Mouse (Mus musculus): ENCODE measurements around the gene Gm13697. TPM values are rescaled to one million over a fixed set of nuclear protein-coding genes. Genes with fewer than 3 reads are reported as not detected.

The Gm13697 gene
- polyA plus RNA-seq, 1 experiment, result not detected

DNA sequence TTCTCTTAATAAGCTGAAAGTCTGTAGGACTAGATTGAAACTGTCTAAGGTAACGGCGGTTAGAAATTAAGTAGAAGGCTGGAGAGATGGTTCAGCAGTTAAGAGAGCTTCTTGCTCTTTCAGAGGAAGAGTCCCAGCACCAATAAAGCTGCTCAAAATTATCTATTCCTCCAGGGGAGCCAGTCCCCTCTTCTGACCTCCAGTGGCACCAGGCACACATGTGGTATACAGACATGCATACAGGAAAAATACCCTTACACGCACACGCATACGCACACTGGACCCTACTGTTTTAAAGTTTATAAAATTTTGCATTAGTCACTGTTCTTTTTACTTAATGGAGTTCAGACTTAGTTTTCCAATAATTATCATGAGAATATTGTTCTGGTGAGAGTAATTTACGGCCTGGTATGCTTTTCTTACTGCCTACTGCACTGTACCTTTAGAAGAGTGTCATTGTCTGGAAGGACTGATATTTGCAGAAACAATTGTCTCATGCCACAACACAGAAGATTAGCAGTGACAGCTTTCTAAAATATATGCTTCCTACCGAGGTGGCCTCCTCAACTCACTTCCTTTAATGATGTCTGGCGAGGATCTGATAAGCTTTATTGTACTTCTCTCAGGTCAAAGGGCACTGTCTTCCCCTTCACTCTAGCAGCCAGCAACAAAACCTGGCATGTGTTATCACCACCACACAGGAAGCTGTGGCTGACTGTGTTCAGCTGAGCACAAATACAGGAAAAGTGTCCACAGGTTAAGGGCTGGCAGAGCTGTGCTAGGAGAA is 35.2 kb downstream of the Gm13697 start:
- no peak for TF ChIP-seq POLR2A (IDR thresholded peaks at IDR 0.05; ENCODE audit: low read depth, low read length)
- no peak for TF ChIP-seq CTCF (IDR thresholded peaks at IDR 0.05; ENCODE audit: extremely low read depth, insufficient read depth, insufficient read length, insufficient replicate concordance)
- H3K4me3 ChIP-seq (ENCODE audit: extremely low read depth, insufficient read depth, insufficient read length), result no peak overlapping the region
- DNase-seq (ENCODE audit: low read depth in 1 of 2, low spot score in 2 of 2), result no peak
- H3K27ac ChIP-seq (ENCODE audit: insufficient read depth, low read length), result no peak overlapping the region
- no peaks in the 10 kb centered on the region for H3K36me3 ChIP-seq (ENCODE audit: control insufficient read depth, insufficient read depth, low read length)
- peaks cover 6% of the 10 kb centered on the region; the same call in 1 of the 2 replicates for H3K4me1 ChIP-seq (ENCODE audit: control insufficient read depth, insufficient read depth, insufficient read length)
- no peaks in the 10 kb centered on the region for H3K27me3 ChIP-seq (ENCODE audit: control insufficient read depth, insufficient read depth, low read length)
- WGBS, result 41% methylated on average over 8 of the region's 8 CpGs

DNA sequence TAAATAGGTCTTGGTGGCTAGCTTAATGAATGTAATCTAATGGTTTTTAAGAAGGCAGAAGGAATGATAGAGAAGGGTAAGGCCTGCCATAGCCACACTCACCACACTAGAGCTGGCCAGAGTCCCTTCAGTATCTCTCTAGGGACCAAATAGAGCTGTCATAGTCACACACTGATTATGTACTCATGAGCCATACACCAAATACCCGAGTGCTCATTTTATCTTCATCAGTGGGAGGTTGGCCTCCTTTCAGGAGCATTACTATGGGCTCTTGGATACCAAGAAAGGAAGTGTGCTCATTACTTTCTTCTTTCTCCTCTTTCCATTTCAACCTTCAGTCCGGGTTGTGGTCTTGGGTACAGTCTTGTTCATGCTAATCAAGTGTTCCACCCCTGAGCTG is 37.4 kb downstream of the Gm13697 start:
- 71% methylated on average over 2 of the region's 2 CpGs for WGBS

DNA sequence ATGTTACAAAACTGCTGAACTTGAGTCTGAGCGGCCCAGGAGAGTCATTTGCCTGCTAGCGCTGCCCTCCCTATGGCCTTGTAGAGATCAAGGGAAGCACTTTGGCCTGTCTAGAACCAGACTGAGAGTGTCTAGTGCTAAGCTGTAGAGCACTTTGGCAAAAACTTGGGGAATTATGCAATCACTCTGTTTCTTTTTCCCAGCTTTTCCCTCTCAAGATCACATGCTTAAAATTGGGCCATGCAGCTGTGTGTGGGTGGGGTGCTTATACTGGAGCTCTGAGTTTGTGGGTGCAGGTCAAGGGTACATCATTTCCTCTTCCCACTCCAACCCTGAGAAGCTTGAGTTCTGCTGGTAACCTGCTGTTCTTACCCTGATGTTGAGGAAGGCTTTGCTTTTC is 38.4 kb downstream of the Gm13697 start:
- Histone ChIP-seq H3K27ac (ENCODE audit: insufficient read depth, low read length) (no peak overlapping the region), H3K4me3 (ENCODE audit: extremely low read depth, insufficient read depth, insufficient read length) (no peak overlapping the region), H3K27me3 (ENCODE audit: control insufficient read depth, insufficient read depth, low read length) (no peaks in the 10 kb centered on the region), H3K4me1 (ENCODE audit: control insufficient read depth, insufficient read depth, insufficient read length) (peaks cover 6% of the 10 kb centered on the region; the same call in 1 of the 2 replicates), H3K36me3 (ENCODE audit: control insufficient read depth, insufficient read depth, low read length) (no peaks in the 10 kb centered on the region)
- DNase-seq (ENCODE audit: low read depth in 1 of 2, low spot score in 2 of 2), result no peak
- 89% methylated on average over 2 of the region's 2 CpGs for WGBS
- TF ChIP-seq CTCF (IDR thresholded peaks at IDR 0.05; ENCODE audit: extremely low read depth, insufficient read depth, insufficient read length, insufficient replicate concordance) (no peak), POLR2A (IDR thresholded peaks at IDR 0.05; ENCODE audit: low read depth, low read length) (no peak)

More for the DNA sequence above, 37.4 kb downstream of the Gm13697 start:
- no peaks in the 10 kb centered on the region for H3K27me3 ChIP-seq (ENCODE audit: control insufficient read depth, insufficient read depth, low read length)
- TF ChIP-seq POLR2A (IDR thresholded peaks at IDR 0.05; ENCODE audit: low read depth, low read length), result no peak
- TF ChIP-seq CTCF (IDR thresholded peaks at IDR 0.05; ENCODE audit: extremely low read depth, insufficient read depth, insufficient read length, insufficient replicate concordance), result no peak
- no peaks in the 10 kb centered on the region for H3K36me3 ChIP-seq (ENCODE audit: control insufficient read depth, insufficient read depth, low read length)
- no peak for DNase-seq (ENCODE audit: low read depth in 1 of 2, low spot score in 2 of 2)
- H3K27ac ChIP-seq (ENCODE audit: insufficient read depth, low read length), result no peak overlapping the region
- H3K4me1 ChIP-seq (ENCODE audit: control insufficient read depth, insufficient read depth, insufficient read length), result peaks cover 6% of the 10 kb centered on the region; the same call in 1 of the 2 replicates
- no peak overlapping the region for H3K4me3 ChIP-seq (ENCODE audit: extremely low read depth, insufficient read depth, insufficient read length)

DNA sequence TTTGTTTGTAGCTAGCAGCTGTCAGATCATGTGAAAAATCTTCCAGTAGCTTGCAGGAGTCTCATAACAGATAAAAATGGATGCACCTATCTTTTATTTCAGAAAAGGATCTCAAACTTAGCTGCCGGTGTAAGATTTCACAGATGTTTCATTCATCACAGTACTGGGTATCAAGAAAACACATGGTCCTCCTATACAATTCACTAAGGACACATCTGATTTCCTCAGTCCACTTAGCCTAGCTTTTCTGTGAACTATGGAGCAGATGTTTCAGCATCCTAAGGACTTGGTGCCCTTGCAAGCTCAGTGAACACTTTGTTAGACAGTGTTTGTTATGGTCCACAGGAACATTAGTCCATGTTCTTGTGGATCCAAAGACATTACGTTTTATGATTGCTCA is 38.8 kb downstream of the Gm13697 start:
- no peak for TF ChIP-seq POLR2A (IDR thresholded peaks at IDR 0.05; ENCODE audit: low read depth, low read length)
- DNase-seq (ENCODE audit: low read depth in 1 of 2, low spot score in 2 of 2), result no peak
- no peak overlapping the region for H3K4me3 ChIP-seq (ENCODE audit: extremely low read depth, insufficient read depth, insufficient read length)
- WGBS, result 81% methylated on average over 2 of the region's 2 CpGs
- H3K27ac ChIP-seq (ENCODE audit: insufficient read depth, low read length), result no peak overlapping the region
- no peaks in the 10 kb centered on the region for H3K36me3 ChIP-seq (ENCODE audit: control insufficient read depth, insufficient read depth, low read length)
- H3K27me3 ChIP-seq (ENCODE audit: control insufficient read depth, insufficient read depth, low read length), result no peaks in the 10 kb centered on the region
- peaks cover 6% of the 10 kb centered on the region; the same call in 1 of the 2 replicates for H3K4me1 ChIP-seq (ENCODE audit: control insufficient read depth, insufficient read depth, insufficient read length)

GRCm38 (mm10) chr2:84025217-84025616 is 40.7 kb downstream of the Gm13697 start:
- H3K4me1 ChIP-seq (ENCODE audit: control insufficient read depth, insufficient read depth, insufficient read length), result no peaks in the 10 kb centered on the region
- H3K27ac ChIP-seq (ENCODE audit: insufficient read depth, low read length), result no peak overlapping the region
- WGBS, result 89% methylated on average over 4 of the region's 4 CpGs
- H3K4me3 ChIP-seq (ENCODE audit: extremely low read depth, insufficient read depth, insufficient read length), result no peak overlapping the region
- no peaks in the 10 kb centered on the region for H3K27me3 ChIP-seq (ENCODE audit: control insufficient read depth, insufficient read depth, low read length)
- H3K36me3 ChIP-seq (ENCODE audit: control insufficient read depth, insufficient read depth, low read length), result no peaks in the 10 kb centered on the region
- TF ChIP-seq POLR2A (IDR thresholded peaks at IDR 0.05; ENCODE audit: low read depth, low read length), result no peak
- TF ChIP-seq CTCF (IDR thresholded peaks at IDR 0.05; ENCODE audit: extremely low read depth, insufficient read depth, insufficient read length, insufficient replicate concordance), result no peak
- DNase-seq (ENCODE audit: low read depth in 1 of 2, low spot score in 2 of 2), result no peak

GRCm38 (mm10) chr2:84032505-84032904 is 48.0 kb downstream of the Gm13697 start:
- H3K27me3 ChIP-seq (ENCODE audit: control insufficient read depth, insufficient read depth, low read length), result no peaks in the 10 kb centered on the region
- H3K27ac ChIP-seq (ENCODE audit: insufficient read depth, low read length), result no peak overlapping the region
- no peaks in the 10 kb centered on the region for H3K36me3 ChIP-seq (ENCODE audit: control insufficient read depth, insufficient read depth, low read length)
- H3K4me1 ChIP-seq (ENCODE audit: control insufficient read depth, insufficient read depth, insufficient read length), result no peaks in the 10 kb centered on the region
- TF ChIP-seq CTCF (IDR thresholded peaks at IDR 0.05; ENCODE audit: extremely low read depth, insufficient read depth, insufficient read length, insufficient replicate concordance) (no peak), POLR2A (IDR thresholded peaks at IDR 0.05; ENCODE audit: low read depth, low read length) (no peak)
- 95% methylated on average over 2 of the region's 2 CpGs for WGBS
- no peak for DNase-seq (ENCODE audit: low read depth in 1 of 2, low spot score in 2 of 2)
- H3K4me3 ChIP-seq (ENCODE audit: extremely low read depth, insufficient read depth, insufficient read length), result no peak overlapping the region

- no peaks in the 10 kb centered on the region for H3K27me3 ChIP-seq (ENCODE audit: control insufficient read depth, insufficient read depth, low read length)
Observed at GRCm38 (mm10) chr2:84035997-84036396, 51.5 kb downstream of the Gm13697 start.

More at GRCm38 (mm10) chr2:84035997-84036396, 51.5 kb downstream of the Gm13697 start:
- H3K4me3 ChIP-seq (ENCODE audit: extremely low read depth, insufficient read depth, insufficient read length), result no peak overlapping the region
- DNase-seq (ENCODE audit: low read depth in 1 of 2, low spot score in 2 of 2), result no peak
- no peaks in the 10 kb centered on the region for H3K4me1 ChIP-seq (ENCODE audit: control insufficient read depth, insufficient read depth, insufficient read length)
- no peaks in the 10 kb centered on the region for H3K36me3 ChIP-seq (ENCODE audit: control insufficient read depth, insufficient read depth, low read length)
- no peak for TF ChIP-seq CTCF (IDR thresholded peaks at IDR 0.05; ENCODE audit: extremely low read depth, insufficient read depth, insufficient read length, insufficient replicate concordance)
- TF ChIP-seq POLR2A (IDR thresholded peaks at IDR 0.05; ENCODE audit: low read depth, low read length), result no peak
- H3K27ac ChIP-seq (ENCODE audit: insufficient read depth, low read length), result no peak overlapping the region
- WGBS, result 68% methylated on average over 4 of the region's 4 CpGs

Other genes with a start within 250 kb of the Gm13697 start
- gene Fam171b, start 172.1 kb upstream of the Gm13697 start, polyA plus RNA-seq (2012; rRNA removed), result 0.07 and 0.15 TPM in 2 replicates
- not detected in 2 replicates for gene Zswim2, start 43.5 kb upstream of the Gm13697 start, polyA plus RNA-seq (2012; rRNA removed)
- gene Gm13698, start 29.1 kb upstream of the Gm13697 start, polyA plus RNA-seq (2012; rRNA removed), result not detected in 2 replicates
- gene Gm13693, start 23.2 kb upstream of the Gm13697 start, polyA plus RNA-seq (2012; rRNA removed), result not detected in 2 replicates
- not detected in 2 replicates for gene Gm13695, start 17.4 kb upstream of the Gm13697 start, polyA plus RNA-seq (2012; rRNA removed)
- gene Gm13696, start 11.6 kb upstream of the Gm13697 start, polyA plus RNA-seq (2012; rRNA removed), result not detected in 2 replicates
- not detected in 2 replicates for gene Gm13694, start 5.8 kb upstream of the Gm13697 start, polyA plus RNA-seq (2012; rRNA removed)
- not detected in 2 replicates for gene Gm13691, start 5.8 kb downstream of the Gm13697 start, polyA plus RNA-seq (2012; rRNA removed)

Measured in spleen, adult 2 months (tissue).